ENCODE assay signal across 8 mouse cellular contexts in genomic region chr14:31251084-31251604, GRCm38 (mm10). TPM values are rescaled to one million over a fixed set of nuclear protein-coding genes. Genes with fewer than 3 reads are reported as not detected.
DNase-seq lines count a peak whose midpoint lies in the region; ATAC-seq and TF ChIP-seq lines count a peak whose summit lies in the region.

Gene Phf7, minus strand, starts transcription at chr14:31251317.
Gene Bap1, plus strand, starts transcription at chr14:31251450.

- peaks cover 35% of the 10 kb centered on the region for H3K36me3 ChIP-seq in embryonic facial prominence, embryonic 12.5 days
- peaks cover 19% of the 10 kb centered on the region for H3K36me3 ChIP-seq in limb, embryonic 11.5 days (ENCODE audit: control insufficient read depth, insufficient read depth, low read length)
- H3K36me3 ChIP-seq in midbrain, embryonic 13.5 days = peaks cover 34% of the 10 kb centered on the region
- peaks cover 22% of the 10 kb centered on the region for H3K36me3 ChIP-seq in small intestine, adult 2 months (ENCODE audit: control insufficient read depth, insufficient read depth, low read length)

- H3K27me3 ChIP-seq in embryonic facial prominence, embryonic 12.5 days = no peaks in the 10 kb centered on the region
- no peaks in the 10 kb centered on the region for H3K27me3 ChIP-seq in limb, embryonic 11.5 days (ENCODE audit: control insufficient read depth, insufficient read depth, low read length)
- H3K27me3 ChIP-seq in midbrain, embryonic 13.5 days = no peaks in the 10 kb centered on the region
- no peaks in the 10 kb centered on the region for H3K27me3 ChIP-seq in small intestine, adult 2 months (ENCODE audit: control insufficient read depth, insufficient read depth, low read length)

- H3K4me3 ChIP-seq in embryonic facial prominence, embryonic 12.5 days = peak within 1 kb of the TSS; percentile 82
- H3K4me3 ChIP-seq in limb, embryonic 11.5 days (ENCODE audit: low read depth, low read length) = peak within 1 kb of the TSS; percentile 98
- H3K4me3 ChIP-seq in midbrain, embryonic 13.5 days (replicated peaks) = peak within 1 kb of the TSS; percentile 86
- peak within 1 kb of the TSS; percentile 78 for H3K4me3 ChIP-seq in small intestine, adult 2 months (ENCODE audit: low read depth, low read length)

- peak; percentile 87 for ATAC-seq in embryonic facial prominence, embryonic 12.5 days (ENCODE audit: insufficient number of reproducible peaks, insufficient read depth, low FRiP score, low TSS enrichment)
- ATAC-seq in limb, embryonic 11.5 days (ENCODE audit: insufficient number of reproducible peaks, low FRiP score, low TSS enrichment, low read depth) = peak; percentile 88
- peak; percentile 93 for ATAC-seq in midbrain, embryonic 13.5 days

- DNase-seq in 3T3-L1 (ENCODE audit: low read depth, low spot score) = peak; percentile 74
- peak; percentile 96 for DNase-seq in adrenal gland, postnatal 36 days
- DNase-seq in heart, adult 18-20 months = peak; percentile 95 to 98
- DNase-seq in kidney, adult 18-20 months = peak; percentile 95
- peak; percentile 99 for DNase-seq in limb, embryonic 11.5 days (ENCODE audit: low spot score)

- peaks cover 11% of the 10 kb centered on the region for H3K4me1 ChIP-seq in embryonic facial prominence, embryonic 12.5 days
- 0 out of 2 replicates have a peak, but pooled peaks cover 2% of the 10 kb centered on the region for H3K4me1 ChIP-seq in limb, embryonic 11.5 days (ENCODE audit: control insufficient read depth, insufficient read depth, low read length)
- H3K4me1 ChIP-seq in midbrain, embryonic 13.5 days (replicated peaks) = peaks cover 19% of the 10 kb centered on the region
- H3K4me1 ChIP-seq in small intestine, adult 2 months (ENCODE audit: control insufficient read depth, insufficient read depth, insufficient read length, low read length) = no peaks in the 10 kb centered on the region; the same call in 1 of the 2 replicates

- H3K27ac ChIP-seq in embryonic facial prominence, embryonic 12.5 days = peak within 1 kb of the TSS; percentile 91
- peak within 1 kb of the TSS; percentile 84 for H3K27ac ChIP-seq in limb, embryonic 11.5 days (replicated peaks; ENCODE audit: low read depth, low read length)
- peak within 1 kb of the TSS; percentile 93 for H3K27ac ChIP-seq in midbrain, embryonic 13.5 days
- peak within 1 kb of the TSS; percentile 82 for H3K27ac ChIP-seq in small intestine, adult 2 months (ENCODE audit: insufficient read depth, low read depth, low read length)

- peak; percentile 21; the same call in 1 of the 2 replicates for TF ChIP-seq POLR2A in small intestine, adult 2 months (IDR thresholded peaks at IDR 0.05; ENCODE audit: low read depth, low read length)

- under 1% methylated on average over 75 of the region's 75 CpGs for WGBS in embryonic facial prominence, embryonic 12.5 days
- under 1% methylated on average over 64 of the region's 75 CpGs for WGBS in limb, embryonic 11.5 days
- WGBS in midbrain, embryonic 13.5 days = under 1% methylated on average over 75 of the region's 75 CpGs
- WGBS in small intestine, adult 2 months = under 1% methylated on average over 75 of the region's 75 CpGs

- no peaks in the 10 kb centered on the region for H3K9me3 ChIP-seq in embryonic facial prominence, embryonic 12.5 days
- H3K9me3 ChIP-seq in limb, embryonic 11.5 days (ENCODE audit: control insufficient read depth, low read length) = no peaks in the 10 kb centered on the region
- no peaks in the 10 kb centered on the region for H3K9me3 ChIP-seq in midbrain, embryonic 13.5 days

- H3K9ac ChIP-seq in embryonic facial prominence, embryonic 12.5 days = peak within 1 kb of the TSS; percentile 98
- H3K9ac ChIP-seq in limb, embryonic 11.5 days (ENCODE audit: low read length) = peak within 1 kb of the TSS; percentile 95
- peak within 1 kb of the TSS; percentile 98 for H3K9ac ChIP-seq in midbrain, embryonic 13.5 days (replicated peaks)

- TF ChIP-seq CTCF in small intestine, adult 2 months (IDR thresholded peaks at IDR 0.05; ENCODE audit: extremely low read depth, insufficient read length, insufficient replicate concordance, low read depth, low read length) = no peak

- H3K4me2 ChIP-seq in embryonic facial prominence, embryonic 12.5 days (replicated peaks) = peak within 1 kb of the TSS; percentile 85
- H3K4me2 ChIP-seq in limb, embryonic 11.5 days (ENCODE audit: low read depth, severe bottlenecking) = peak within 1 kb of the TSS; percentile 68
- peak within 1 kb of the TSS; percentile 86 for H3K4me2 ChIP-seq in midbrain, embryonic 13.5 days (replicated peaks)

RNA-seq across cellular contexts. Expression of gene Phf7, which starts in this region (rescaled TPM):
- total RNA-seq in adrenal gland, postnatal 36 days (2021) = 1 to 10 TPM; 5.1 to 8.9 TPM
- polyA plus RNA-seq in embryonic facial prominence, embryonic 12.5 days (2016; fragmentation: Nextera tagmentation; extraction: Ambion mirVana) = 13.1 and 13.6 TPM in 2 replicates
- 1 to 10 TPM; 4.2 to 5.1 TPM for total RNA-seq in heart, adult 18-20 months (2021)
- 12.7 and 13.5 TPM in 2 replicates for polyA plus RNA-seq in limb, embryonic 11.5 days (2014; fragmentation: Nextera tagmentation; extraction: Ambion mirVana)
- polyA plus RNA-seq in midbrain, embryonic 13.5 days (2015; fragmentation: Nextera tagmentation; extraction: Ambion mirVana) = 12.7 and 13.2 TPM in 2 replicates
- 1.3 and 2.3 TPM in 2 replicates for polyA plus RNA-seq in small intestine, adult 2 months (2012; rRNA removed)

RNA-seq across cellular contexts. Expression of gene Bap1, which starts in this region (rescaled TPM):
- 10 to 100 TPM; 61.8 to 63.2 TPM for total RNA-seq in adrenal gland, postnatal 36 days (2021)
- polyA plus RNA-seq in embryonic facial prominence, embryonic 12.5 days (2016; fragmentation: Nextera tagmentation; extraction: Ambion mirVana) = 101 and 104 TPM in 2 replicates
- 10 to 100 TPM; 42.4 to 45.3 TPM for total RNA-seq in heart, adult 18-20 months (2021)
- polyA plus RNA-seq in limb, embryonic 11.5 days (2014; fragmentation: Nextera tagmentation; extraction: Ambion mirVana) = 111 and 112 TPM in 2 replicates
- polyA plus RNA-seq in midbrain, embryonic 13.5 days (2015; fragmentation: Nextera tagmentation; extraction: Ambion mirVana) = 127 and 133 TPM in 2 replicates
- 16.7 and 30.0 TPM in 2 replicates for polyA plus RNA-seq in small intestine, adult 2 months (2012; rRNA removed)

Comparison
In these comparisons a context has a peak if more than half of its experiments do, and no peak if none do; other contexts are left out.
1. Peak in every context shown above with its lines: DNase-seq, ATAC-seq, H3K4me3 ChIP-seq and H3K27ac ChIP-seq.